Mouse (Mus musculus): Measurements from ENCODE around the gene Dgat2.
A peak's percentile ranks its signal among the peaks of the same experiment; 100 is the strongest.

Dgat2 gene

DNA sequence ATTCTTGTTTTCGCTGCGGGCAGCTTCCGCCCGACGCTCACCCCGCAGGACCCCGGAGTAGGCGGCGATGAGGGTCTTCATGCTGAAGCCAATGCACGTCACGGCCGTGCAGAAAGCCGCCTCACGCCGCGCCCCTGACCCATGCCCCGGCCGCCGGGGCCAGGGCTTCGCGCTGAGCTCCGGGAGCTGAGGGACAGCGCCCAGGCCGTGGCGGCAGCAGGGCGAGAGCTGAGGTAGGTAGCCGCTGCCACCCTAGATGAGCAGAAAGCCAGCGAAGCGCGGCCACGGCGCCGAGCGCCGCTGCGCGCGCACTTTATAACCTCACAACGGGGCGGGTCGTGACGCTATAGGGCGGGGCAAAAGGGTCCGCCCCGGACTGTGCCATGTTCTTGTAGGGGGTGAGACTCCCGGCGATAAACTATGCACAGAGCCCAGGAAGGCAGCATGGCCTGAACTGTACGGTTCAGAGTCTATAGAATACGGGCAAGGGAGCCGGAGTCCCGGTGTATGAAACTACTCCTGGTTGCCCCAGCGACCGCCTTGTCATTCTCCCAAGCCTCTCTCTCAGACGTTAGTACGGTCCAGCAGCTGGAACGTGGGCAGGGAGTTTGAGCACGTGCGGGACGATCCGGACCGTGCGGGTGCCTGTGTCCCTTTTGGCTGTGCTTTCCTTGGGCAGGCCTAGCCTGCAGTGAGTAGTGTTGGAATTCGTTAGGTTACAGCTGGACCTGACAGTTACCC, at the start of gene Dgat2:
Gene Dgat2, minus strand, starts transcription at position 288 of the 741 bp plus-strand sequence.
- peak; percentile 94 for DNase-seq (ENCODE audit: low spot score)

DNA sequence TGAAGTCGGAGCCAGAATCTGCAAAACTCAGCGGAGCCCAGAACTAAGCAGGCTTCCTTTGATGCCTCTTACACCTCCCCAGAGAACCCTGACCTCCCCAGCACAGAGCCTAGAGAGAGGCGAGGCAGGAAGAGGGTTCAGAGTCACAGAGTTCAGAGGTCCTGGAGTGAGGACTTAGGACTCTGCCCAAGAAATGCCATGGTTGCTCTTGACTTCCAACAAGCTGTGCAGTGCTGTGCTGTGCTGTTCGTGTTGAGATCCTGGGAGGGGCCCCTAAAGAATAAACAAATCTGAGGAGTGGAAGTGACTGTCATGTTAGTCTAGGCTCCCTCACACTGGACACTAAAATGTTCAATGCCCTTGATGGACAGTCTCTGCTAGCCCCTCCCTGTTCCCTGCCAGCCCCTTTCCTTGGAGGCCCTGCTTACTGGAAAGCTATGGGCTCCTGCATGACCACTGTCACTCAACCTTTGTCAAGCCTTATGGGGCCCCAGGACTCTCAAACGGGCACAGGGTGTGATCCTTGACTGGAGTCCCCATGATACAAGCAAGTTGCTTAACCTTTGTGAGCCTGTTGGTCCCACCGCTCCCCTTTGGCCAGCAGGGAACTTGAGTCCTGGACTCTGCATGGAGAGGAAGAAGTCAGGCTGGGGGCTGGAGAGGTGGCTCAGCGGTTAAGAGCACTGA, 47.7 kb upstream of the Dgat2 start:
- no peak for DNase-seq (ENCODE audit: low spot score)

- DNase-seq (ENCODE audit: low spot score), result peak; percentile 64
Observed at GRCm38 (mm10) chr7:99229411-99229810, 46.9 kb upstream of the Dgat2 start.

- DNase-seq (ENCODE audit: low spot score), result no peak
Observed at GRCm38 (mm10) chr7:99228825-99229224, 46.3 kb upstream of the Dgat2 start.

- DNase-seq (ENCODE audit: low spot score), result no peak
Observed at GRCm38 (mm10) chr7:99227267-99227666, 44.7 kb upstream of the Dgat2 start.

- DNase-seq (ENCODE audit: low spot score), result no peak
Observed at GRCm38 (mm10) chr7:99226662-99227061, 44.1 kb upstream of the Dgat2 start.

DNA sequence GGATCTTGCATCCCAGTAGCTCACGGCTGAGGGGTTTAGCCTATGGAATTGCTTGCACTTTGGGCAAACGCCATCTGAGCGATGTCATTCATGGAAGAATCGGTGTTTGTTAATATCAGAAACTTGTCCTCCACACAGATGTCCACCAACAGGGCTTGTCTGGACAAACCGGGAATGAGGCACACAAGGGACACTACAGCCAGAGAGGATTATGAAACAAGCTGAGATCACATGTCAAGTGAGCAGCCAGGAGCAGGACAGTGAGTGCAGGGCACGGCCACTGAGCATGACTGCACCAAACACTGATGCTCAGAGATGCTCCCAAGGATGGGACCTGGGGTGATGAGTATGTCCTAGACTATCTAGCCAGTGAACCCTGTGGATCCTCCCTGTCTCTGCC, 42.9 kb upstream of the Dgat2 start:
- DNase-seq (ENCODE audit: low spot score), result no peak

DNA sequence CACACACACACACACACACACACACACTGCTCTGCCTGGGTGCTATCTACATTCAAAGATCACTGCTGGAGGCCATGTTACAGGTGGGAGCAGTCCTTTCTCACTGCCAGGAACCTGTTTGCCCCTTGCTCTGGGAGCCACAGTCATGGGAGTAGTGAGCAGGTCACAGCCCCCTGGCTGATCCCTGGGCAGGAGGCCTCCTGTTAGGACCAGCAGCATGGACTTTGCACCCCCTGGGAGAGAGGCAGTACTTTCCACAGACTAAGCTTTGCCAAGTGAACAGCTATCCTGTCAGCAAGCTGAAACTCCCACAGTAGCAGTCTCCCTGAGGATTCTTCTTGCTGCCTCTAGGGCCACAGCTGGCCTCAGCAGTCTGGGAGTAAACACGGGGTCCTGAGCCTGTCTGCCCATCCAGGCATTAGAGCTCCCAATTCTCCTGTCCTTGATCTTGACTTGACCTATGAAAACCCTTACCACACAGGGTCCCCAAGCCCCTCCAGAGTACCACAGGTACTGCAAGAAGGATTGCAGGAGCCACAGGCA, 42.2 kb upstream of the Dgat2 start:
- DNase-seq (ENCODE audit: low spot score), result no peak

DNA sequence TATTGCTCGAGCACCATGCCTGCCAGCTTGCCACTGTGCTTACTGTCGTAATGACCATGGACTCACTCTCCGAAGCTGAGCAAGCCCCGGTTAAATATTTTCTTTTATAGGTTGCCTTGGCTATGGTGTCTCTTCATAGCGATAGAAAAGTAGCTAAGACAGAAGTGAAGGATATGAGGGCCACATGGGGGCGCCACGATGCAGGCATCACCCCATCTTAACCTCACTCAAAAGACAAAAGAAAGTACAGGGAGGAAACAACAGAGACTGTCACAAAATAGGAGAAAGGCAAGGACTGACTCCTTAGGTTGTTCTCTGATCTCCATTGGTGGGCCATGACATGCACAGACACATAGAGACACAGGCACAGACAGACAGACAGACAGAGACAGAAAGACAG, 41.7 kb upstream of the Dgat2 start:
- DNase-seq (ENCODE audit: low spot score), result no peak

DNA sequence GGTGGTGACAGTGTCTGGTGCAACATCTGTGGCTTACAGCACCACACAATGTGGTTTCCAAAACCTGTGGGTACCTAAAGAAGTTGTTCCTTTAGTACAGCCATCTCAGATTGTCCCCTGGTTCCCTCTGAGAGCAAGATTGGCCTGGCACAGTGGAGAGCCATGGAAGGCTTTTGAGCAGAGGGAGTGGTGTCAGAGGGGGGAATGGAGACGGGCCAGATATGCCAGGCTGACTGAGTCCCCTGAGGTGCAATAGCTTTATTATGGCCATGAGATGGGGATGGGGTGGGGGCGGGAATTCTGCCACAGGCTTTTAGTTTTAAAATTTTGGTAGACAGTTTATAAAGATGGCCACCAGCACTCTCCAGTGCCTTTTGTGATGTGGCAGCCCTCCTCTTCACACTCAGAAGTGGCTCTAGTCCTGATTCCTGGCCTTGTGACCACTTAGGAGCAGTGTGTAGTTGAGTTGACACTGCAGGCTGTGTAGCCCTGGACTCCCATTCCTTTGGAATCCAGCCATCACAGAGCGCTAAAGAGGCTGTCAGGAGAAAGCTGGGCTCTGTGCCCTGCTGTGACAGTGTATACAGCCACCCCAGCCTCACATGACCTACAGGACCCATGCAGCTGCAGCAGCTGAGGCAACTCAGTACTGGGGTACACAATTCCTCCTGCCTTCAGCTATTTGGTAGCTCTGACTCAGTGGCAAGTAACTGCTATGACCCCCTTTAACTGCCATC, 35.0 kb upstream of the Dgat2 start:
- DNase-seq (ENCODE audit: low spot score), result peak; percentile 35

GRCm38 (mm10) chr7:99215347-99215855, 32.9 kb upstream of the Dgat2 start:
- DNase-seq (ENCODE audit: low spot score), result peak; percentile 51

DNA sequence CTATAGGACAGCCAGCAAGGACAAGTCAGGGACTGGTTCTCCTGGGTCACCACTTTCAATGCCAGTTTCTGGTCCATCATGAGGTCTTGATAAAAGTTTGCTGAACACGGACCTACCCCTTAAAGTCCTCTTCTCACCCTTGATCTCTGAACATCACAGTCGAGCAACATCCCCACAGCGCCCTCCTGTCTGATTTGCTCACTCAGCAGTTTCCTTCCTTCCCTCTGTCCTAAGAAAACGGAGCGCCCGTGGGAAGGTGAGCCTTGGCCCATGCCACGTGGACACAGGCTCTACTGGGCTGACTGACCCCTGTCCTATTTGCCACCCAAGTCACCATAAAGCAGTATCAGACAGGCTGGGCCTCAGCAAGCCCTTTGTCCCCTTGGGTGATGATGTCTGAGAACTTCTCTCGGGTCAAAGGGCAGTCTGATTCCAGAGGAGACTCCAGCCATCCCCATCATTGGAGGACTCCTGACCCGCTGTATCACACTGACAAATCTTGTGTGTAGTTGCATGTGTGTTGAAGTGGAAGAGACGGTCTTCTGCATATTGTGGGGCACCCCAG, 32.2 kb upstream of the Dgat2 start:
- DNase-seq (ENCODE audit: low spot score), result no peak

- DNase-seq (ENCODE audit: low spot score), result no peak
Observed at GRCm38 (mm10) chr7:99213686-99214085, 31.2 kb upstream of the Dgat2 start.

DNA sequence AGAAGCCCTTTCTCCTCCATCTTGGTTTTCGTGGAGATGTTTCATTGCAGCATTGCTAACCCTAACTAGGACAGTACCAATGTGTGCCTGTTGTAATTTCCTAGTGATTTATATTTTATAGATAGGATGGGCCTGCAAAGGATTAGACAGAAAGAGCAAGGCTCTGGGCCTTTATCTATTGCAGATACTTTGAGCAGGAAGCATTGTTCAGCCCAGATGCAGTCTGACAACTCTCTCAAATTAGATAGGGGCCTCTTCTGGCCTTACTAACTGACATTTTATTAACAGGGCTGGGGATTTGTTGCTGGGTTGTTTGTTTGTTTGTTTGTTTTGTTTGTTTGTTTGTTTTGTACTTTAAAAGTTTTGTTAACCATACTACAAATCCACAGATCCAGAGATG, 30.5 kb upstream of the Dgat2 start:
- DNase-seq (ENCODE audit: low spot score), result no peak

- no peak for DNase-seq (ENCODE audit: low spot score)
Observed at GRCm38 (mm10) chr7:99208704-99209103, 26.2 kb upstream of the Dgat2 start.

GRCm38 (mm10) chr7:99206364-99206763, 23.8 kb upstream of the Dgat2 start:
- no peak for DNase-seq (ENCODE audit: low spot score)

DNA sequence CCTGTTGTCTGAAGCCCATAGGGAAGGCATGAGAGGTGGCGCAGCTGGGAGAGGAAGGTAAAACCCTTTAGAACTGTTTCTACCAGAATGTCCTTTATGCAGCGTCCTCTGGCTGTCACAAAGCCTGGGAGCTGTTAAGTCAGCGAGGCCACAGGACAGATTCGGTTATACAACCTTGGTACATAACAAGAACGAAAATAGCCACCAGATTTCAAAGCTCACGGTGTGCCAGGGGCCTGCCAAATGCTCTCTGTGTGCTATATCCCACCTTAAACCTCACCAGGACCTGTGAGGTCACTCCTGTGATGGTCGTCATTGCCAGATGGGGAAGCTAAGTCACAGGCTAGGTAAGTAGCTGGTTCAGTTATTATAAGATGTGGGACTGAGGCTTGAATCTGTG, 19.6 kb upstream of the Dgat2 start:
- no peak for DNase-seq (ENCODE audit: low spot score)

- DNase-seq (ENCODE audit: low spot score), result no peak
Observed at GRCm38 (mm10) chr7:99200290-99200689, 17.8 kb upstream of the Dgat2 start.

DNA sequence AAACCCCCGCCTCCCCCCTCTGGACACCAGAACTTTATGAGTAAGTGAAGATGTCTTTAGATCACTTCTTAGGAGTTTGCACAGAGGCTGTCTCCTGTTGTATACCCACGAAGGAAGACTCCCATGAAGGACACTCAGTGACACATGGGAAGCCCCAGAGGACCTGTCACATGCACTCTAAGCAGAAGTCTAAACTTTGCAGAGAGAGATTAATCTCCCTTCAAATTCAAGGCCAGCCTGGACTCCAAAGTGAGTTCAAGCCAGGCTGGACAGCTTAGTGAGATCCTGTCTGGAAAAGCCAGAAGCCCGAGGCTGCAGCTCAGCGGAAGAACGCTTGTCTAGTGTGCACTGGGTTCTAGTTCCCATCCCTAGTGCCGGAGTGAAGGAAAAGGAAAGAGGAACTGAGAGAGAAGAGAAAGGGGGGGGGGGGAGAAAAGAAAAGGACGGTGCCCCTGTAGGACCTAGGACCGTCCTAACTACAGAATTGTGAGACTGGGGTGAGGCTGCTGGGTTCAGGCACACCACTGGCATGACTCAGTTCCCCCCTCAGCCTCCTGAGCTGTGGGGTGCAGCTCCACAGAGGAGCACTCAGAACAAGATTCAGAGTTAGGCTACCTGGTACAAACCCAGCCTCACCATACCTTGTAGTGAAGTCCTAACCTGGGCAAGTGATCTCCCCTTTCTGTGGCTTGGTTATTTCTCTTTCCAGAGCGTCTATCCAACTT, 17.1 kb upstream of the Dgat2 start:
- DNase-seq (ENCODE audit: low spot score), result no peak

GRCm38 (mm10) chr7:99198811-99199210, 16.3 kb upstream of the Dgat2 start:
- no peak for DNase-seq (ENCODE audit: low spot score)

GRCm38 (mm10) chr7:99194511-99194910, 12.0 kb upstream of the Dgat2 start:
- DNase-seq (ENCODE audit: low spot score), result no peak
